Mouse (Mus musculus) gastrocnemius, postnatal 36 days (tissue): ENCODE data around the gene Grik1. TPM values are rescaled to one million over a fixed set of nuclear protein-coding genes. Genes with fewer than 3 reads are reported as not detected.

Source experiments
- DNase-seq, 2 experiments: peaks; one replicate each; pipeline ENCODE4 v3.0.0; 2022
- intact Hi-C: fragments of 180-260 bp; cut with DNase I; formaldehyde crosslinking; loops from one replicate; pipeline ENCODE4 v1.15.1; 2025
- total RNA-seq, 2 experiments: library from RNA; stranded (reverse); gene quantifications; 2 replicates each; pipeline ENCODE4 v1.2.3; 2021

The Grik1 gene
- total RNA-seq, 2 experiments from 2014 or later: not detected

- DNase-seq: no peak
- intact Hi-C loops: no loop called here
Measured at GRCm38 (mm10) chr16:88166547-88166946, 123.5 kb downstream of the Grik1 start.

DNA sequence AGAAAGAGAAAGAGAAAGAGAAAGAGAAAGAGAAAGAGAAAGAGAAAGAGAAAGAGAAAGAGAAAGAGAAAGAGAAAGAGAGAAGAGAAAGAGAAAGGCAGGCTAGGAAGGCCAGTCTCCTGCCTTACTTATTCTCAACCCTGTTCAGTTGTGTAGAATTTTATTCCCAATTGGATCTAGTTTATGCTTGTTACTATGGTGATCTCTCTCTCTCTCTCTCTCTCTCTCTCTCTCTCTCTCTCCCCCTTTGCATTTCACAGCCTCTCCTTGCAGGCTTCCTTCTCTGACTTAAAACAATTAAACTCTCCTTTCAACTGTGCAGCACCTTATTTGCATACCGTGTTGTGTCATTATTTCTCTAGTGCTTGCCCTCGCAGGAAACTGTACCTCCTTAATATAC lies 147.5 kb downstream of the Grik1 start:
- intact Hi-C loops: no loop called here
- DNase-seq: no peak

DNA sequence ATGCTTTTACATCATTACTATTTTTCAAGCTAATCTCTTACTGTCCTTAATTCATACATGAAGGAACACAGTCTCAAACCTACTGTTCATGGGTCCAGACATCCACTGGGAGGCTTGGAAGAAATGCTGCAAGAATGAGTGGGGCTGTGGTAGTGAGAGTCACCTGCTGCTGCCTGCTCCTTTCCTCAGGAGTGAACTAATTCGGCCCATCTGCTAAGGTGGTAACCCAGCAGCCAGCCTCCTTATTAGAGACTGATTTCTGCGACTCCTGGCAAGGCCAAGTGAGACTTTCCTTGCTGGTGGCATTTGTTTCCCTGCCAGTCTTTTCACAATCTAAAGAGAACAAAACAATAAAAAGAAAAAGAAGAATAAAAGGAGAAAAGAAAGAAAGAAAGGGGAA lies 147.9 kb downstream of the Grik1 start:
- intact Hi-C loops: no loop called here
- no peak for DNase-seq

- intact Hi-C loops: no loop called here
- no peak for DNase-seq
Measured at GRCm38 (mm10) chr16:88141594-88141993, 148.5 kb downstream of the Grik1 start.

DNA sequence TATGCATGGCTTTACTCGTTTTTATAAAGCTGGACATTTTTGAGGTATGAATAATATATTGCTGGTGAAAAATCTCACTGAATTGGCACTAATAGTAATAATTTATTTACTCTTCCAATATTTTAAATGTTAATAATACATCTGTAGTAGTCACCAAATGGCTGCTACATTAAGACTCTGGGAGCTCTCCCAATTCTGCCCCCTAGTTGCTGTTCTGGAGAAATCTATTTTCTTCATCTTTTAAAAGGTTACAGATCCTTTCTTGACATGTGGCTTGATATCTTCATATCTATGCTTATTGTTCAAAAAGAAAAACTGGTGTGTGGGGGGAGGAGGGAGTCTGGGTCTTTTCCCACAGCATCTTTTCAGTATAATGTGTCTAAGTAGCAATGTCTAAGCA lies 151.2 kb downstream of the Grik1 start:
- no peak for DNase-seq
- intact Hi-C loops: no loop called here

DNA sequence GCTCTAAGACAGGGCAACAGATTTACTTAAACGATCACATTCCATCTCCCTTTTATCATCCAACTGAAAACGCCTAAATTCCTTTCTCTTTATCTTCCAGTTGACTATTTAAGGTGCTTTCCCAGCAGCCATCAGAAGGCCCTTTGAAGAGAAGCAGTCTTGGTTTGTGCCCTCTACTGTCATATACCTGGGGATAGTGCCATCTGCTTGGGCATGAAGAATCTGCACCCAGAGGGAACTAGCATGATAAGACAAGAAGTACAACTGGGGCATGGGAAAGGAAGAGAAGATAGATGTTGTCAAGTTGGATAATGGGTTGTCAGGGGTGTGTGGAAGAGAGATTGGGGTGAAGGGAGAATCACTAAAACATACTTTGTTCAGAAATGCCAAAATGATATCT lies 157.1 kb downstream of the Grik1 start:
- intact Hi-C loops: no loop called here
- DNase-seq: no peak

- DNase-seq: no peak
- intact Hi-C loops: no loop called here
Measured at GRCm38 (mm10) chr16:88131103-88131502, 159.0 kb downstream of the Grik1 start.

DNA sequence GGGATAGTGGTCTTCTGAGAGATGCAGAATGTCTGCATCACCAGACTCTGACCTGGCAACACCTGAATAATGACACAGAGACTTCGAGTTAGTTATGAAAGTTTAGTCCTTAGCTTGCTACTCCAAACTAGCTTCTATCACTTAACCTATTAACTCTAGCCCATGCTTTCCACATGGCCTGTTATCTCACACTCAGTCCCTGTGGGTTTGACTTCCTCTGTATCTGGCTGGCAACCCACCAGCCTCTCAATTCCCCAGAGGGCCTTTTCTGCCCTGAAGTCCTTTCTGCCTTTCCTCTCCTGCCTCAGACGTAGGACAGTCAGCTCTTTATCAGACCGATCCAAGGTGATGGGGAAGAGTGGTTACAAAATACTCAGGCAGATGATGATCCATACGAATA lies 165.0 kb downstream of the Grik1 start:
- intact Hi-C loops: no loop called here
- no peak for DNase-seq

DNA sequence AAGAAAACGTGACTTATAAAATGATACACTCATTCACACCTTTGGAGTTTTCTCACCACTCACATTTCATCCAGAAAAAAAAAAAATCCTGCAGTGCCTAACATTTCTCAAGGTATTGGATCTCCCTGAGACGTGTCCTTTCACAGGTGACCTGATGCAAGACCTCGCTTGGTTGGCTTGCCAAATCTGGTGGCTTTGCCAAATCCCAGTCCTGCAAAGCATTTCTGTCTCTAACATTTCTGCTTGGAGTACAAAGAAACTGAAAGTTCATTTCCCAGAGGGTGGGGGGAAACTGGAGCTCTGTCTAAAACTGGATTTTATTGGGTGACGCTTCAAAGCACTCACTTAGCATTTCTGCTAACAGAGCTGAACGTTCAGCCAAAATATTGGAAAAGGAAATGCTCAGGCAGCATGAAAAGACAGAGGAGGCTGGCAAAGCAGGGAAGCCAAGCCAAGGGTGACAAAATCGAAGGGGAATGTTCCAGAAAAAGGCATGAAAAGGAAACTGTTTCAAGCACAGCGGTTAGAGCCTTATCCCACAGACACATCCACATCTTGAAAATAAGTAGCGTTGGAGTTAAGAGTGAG lies 177.4 kb downstream of the Grik1 start:
- DNase-seq: no peak
- intact Hi-C loops: no loop called here

DNA sequence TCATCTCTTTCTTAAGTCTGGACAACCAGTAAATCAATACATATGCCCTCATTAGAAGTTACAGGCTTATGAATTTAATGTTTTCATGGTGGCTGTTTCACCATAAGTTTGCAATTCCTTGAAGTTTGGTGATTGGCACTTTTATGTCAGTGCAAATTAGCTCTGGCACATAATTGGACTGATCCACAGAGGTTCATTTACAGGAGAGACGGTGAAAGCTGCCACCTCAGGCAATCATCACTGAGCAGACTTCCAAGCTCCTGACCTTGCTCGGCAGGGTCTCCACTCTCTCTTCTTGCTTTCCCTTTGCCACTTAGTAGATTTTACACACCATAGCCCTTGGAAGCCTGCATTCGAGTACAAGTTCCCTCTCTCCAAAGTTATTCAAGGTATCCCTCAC lies 178.6 kb downstream of the Grik1 start:
- intact Hi-C loops: no loop called here
- DNase-seq: no peak

DNA sequence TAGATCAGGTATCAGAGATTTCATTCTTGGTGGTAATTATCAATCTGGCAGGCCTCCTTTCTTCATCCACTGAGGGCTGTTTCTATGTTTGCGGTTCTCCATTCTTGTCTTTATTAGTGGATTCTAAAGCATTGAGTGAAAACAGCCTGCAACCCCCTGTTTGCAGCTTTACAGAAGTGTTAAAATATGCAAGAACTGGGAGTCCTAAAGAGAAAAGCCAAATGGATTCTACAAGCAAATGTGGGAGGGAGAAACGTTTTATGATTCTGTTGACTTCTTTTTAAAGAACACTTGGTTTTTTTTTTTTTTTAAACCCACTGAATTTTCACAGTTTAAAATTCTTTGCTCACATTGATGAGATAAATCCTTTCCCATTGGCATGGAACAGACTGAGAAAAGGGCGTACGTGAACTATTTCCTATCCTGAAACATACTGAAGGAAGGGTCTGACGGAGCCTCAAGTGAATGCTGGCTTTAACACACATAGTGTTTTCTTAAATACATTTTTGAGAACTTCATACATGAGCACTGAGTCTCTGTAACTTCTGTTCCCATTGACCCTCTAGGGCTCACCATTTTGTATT lies 195.8 kb downstream of the Grik1 start:
- intact Hi-C loops: no loop called here
- DNase-seq: no peak

DNA sequence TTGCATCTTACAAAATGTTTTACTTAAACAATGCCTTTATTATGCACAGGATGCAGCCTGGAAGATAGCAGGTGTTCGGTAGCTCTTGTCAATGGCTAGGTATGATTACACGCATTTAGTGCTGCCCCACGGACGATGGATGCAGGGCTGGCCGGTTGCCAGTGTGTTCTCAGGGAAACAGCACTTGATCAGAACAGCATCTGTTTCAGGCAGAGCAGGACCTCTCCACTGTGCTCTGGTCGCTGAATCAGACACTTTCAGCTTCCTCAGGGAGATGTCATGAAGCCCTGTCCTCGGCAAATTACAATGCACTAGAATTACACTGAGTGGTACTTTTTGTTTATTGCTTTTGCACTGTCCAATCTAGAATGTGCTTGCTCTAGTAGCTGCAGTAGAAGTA lies 202.8 kb downstream of the Grik1 start:
- DNase-seq: no peak
- intact Hi-C loops: no loop called here

DNA sequence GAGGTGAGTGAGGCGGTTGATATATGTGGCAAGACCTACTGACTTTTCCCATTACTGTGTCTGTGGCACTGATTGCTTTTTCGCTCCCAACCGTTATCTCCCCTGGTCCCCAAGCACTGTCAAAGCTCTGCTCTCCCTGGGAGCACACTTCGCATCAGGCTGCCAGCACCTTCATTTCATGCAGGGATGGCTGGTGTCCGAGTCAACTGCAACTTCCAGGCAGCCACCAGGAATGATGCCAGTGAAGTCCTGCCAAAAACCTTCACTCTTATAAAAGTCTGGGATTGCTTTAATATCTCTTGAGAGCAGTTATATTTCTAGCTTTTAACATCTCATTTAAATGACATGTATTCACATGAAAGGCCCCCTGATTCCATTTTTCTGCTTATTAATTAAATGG lies 215.3 kb downstream of the Grik1 start:
- no peak for DNase-seq
- intact Hi-C loops: no loop called here

GRCm38 (mm10) chr16:88060936-88061335 lies 229.1 kb downstream of the Grik1 start:
- intact Hi-C loops: no loop called here
- no peak for DNase-seq

GRCm38 (mm10) chr16:88048121-88048520 lies 241.9 kb downstream of the Grik1 start:
- no peak for DNase-seq
- intact Hi-C loops: no loop called here

GRCm38 (mm10) chr16:88044321-88044720 lies 245.7 kb downstream of the Grik1 start:
- intact Hi-C loops: no loop called here
- no peak for DNase-seq

DNA sequence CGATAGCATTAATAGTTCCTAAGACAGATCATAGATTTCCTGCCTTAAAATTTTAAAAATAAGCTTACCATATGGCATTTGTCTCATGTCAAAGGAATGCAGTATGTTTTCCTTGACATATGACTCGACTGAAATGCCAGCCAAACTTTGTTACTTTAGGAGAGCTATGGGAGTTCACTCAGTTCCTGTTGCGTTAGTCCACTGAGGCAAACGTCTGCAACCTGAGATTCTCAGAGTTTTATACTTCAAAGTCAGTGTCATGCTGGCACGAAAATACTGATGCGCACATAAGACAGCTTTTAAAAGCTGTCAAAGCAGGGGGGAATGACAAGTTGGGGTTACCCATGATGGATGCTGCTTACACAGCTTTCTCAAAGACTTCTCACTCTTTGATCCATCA lies 247.6 kb downstream of the Grik1 start:
- intact Hi-C loops: no loop called here
- no peak for DNase-seq

- DNase-seq: no peak
- intact Hi-C loops: no loop called here
Measured at GRCm38 (mm10) chr16:88038503-88039091, 251.5 kb downstream of the Grik1 start.

DNA sequence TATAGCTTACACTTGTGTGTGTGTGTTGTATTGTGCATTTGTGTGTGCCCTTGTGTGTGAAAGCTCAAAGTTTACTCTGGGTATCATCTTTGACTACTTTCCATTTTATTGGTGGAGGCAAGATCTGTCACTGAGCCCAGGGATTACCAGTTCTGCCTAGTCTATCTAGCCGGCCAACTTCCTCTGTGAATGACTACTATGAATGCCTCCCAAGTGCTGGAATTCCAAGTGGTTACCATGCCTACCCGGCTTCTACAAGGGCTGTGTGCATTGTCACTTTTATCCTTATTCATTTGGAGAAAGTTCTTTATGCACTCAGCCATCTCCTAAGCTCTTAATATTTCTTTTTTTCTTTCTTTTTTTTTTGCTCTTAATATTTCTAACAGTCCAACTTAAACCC lies 301.3 kb downstream of the Grik1 start:
- no peak for DNase-seq
- intact Hi-C loops: no loop called here

DNA sequence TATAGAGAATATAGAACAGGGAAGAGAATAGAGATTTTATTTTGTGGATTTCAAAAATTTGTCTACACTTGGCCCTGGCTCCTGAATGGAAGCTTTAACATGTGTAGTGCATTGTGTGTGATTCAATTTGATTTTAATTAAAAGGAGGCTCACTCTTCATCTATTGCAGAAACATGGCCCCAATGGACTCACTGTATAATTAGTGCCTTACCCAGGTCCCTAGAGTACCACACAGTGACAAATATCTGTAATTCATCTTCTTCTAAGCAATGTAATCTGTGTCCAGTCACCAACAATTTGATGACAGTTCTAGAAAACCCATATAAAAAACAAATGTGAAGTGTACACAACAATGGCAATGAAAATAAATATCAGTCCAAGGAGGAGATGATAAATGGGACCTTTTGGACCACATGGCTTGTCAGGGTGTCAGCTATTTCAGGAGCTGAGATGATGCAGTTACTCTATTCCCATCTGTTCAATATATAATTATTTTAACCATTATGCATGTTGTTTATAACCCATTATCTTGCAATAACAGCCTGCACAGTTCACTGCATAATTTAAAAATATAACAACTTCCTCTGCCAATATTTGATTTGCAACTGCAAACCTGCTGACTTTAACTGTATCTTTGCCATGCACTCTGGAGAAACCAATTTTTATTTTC lies 305.7 kb downstream of the Grik1 start:
- intact Hi-C loops: no loop called here
- DNase-seq: no peak

- DNase-seq: no peak
- intact Hi-C loops: no loop called here
Measured at GRCm38 (mm10) chr16:87974076-87974443, 316.0 kb downstream of the Grik1 start.
